Mouse (Mus musculus) ES-E14 (cell line): ENCODE measurements at regions not wholly inside any gene's neighbourhood (a gene's known extent, or its start where the extent isn't known, plus 50 kb on each side); places are given as distances from the start of the nearest gene placed in this dataset.
A peak's percentile ranks its signal among the peaks of the same experiment; 100 is the strongest.

Source experiments
- DNase-seq: peaks from one replicate; pipeline ENCODE4 v3.0.0-alpha.2; 2013; ENCODE audit warnings: low read depth, low spot score
- H3K27ac ChIP-seq: 2 replicates; pipeline ENCODE4 v1.5.1; 2012; ENCODE audit warnings: low read depth, mild to moderate bottlenecking, low read length, moderate library complexity, mixed read lengths; ENCODE audit not compliant: poor library complexity, insufficient read depth, severe bottlenecking
- H3K36me3 ChIP-seq: 2 replicates; pipeline ENCODE4 v1.6.1; 2012; ENCODE audit warnings: mild to moderate bottlenecking, low read length, moderate library complexity, mixed read lengths; ENCODE audit not compliant: control insufficient read depth, poor library complexity, insufficient read depth, severe bottlenecking
- H3K4me1 ChIP-seq, 2 experiments: fragments of 150-350 bp in 1 of 2; sonication (generic) in 1 of 2; 2 replicates each; pipeline ENCODE4 v1.6.1; 2012; ENCODE audit warnings: low read length in 2 of 2, mild to moderate bottlenecking in 1 of 2, mixed read lengths in 1 of 2; ENCODE audit not compliant: control insufficient read depth in 2 of 2, insufficient read depth in 2 of 2, poor library complexity in 1 of 2
- H3K4me3 ChIP-seq, 2 experiments: fragments of 150-350 bp in 1 of 2; sonication (generic) in 1 of 2; 2 replicates each; pipeline ENCODE4 v1.5.1; 2012; ENCODE audit warnings: low read length in 2 of 2, low read depth in 1 of 2, mild to moderate bottlenecking in 1 of 2, mixed read lengths in 1 of 2; ENCODE audit not compliant: insufficient read depth in 1 of 2, poor library complexity in 1 of 2, severe bottlenecking in 1 of 2
- H3K9ac ChIP-seq: 2 replicates; pipeline ENCODE4 v1.6.1; 2012; ENCODE audit warnings: low read depth, mild to moderate bottlenecking, low read length, mixed read lengths; ENCODE audit not compliant: poor library complexity, insufficient read depth, severe bottlenecking
- H3K9me3 ChIP-seq: fragments of 150-350 bp; sonication (generic); 2 replicates; pipeline ENCODE4 v1.6.1; 2012; ENCODE audit warnings: low read depth, mild to moderate bottlenecking, low read length; ENCODE audit not compliant: control insufficient read depth, insufficient read depth
- CHD2 ChIP-seq: IDR thresholded peaks from 2 replicates; pipeline ENCODE4 v1.6.1; 2014; ENCODE audit warnings: mild to moderate bottlenecking, low read depth, low read length, inconsistent platforms
- HCFC1 ChIP-seq: IDR thresholded peaks from 2 replicates; pipeline ENCODE4 v1.6.1; 2012; ENCODE audit warnings: low read length, inconsistent platforms, borderline replicate concordance; ENCODE audit not compliant: insufficient read depth
- MAFK ChIP-seq: IDR thresholded peaks from 2 replicates; pipeline ENCODE4 v1.6.1; 2014; ENCODE audit warnings: mild to moderate bottlenecking, low read depth, low read length, inconsistent platforms; ENCODE audit not compliant: insufficient read depth
- ZC3H11A ChIP-seq: IDR thresholded peaks from 2 replicates; pipeline ENCODE4 v1.6.1; 2012; ENCODE audit warnings: low read depth, mild to moderate bottlenecking, inconsistent platforms, low read length, borderline replicate concordance
- ZNF384 ChIP-seq: IDR thresholded peaks from 2 replicates; pipeline ENCODE4 v1.6.1; 2012; ENCODE audit warnings: low read depth, low read length, inconsistent platforms
- in situ Hi-C, 2 experiments: fragments of 600-800 bp; cut with MboI; formaldehyde crosslinking; loops; one replicate each; pipeline ENCODE4 v1.15.1; 2025; ENCODE audit warnings: low sequenced_read_pairs in 2 of 2, inconsistent platforms in 1 of 2; ENCODE audit not compliant: unreplicated experiment in 2 of 2

DNA sequence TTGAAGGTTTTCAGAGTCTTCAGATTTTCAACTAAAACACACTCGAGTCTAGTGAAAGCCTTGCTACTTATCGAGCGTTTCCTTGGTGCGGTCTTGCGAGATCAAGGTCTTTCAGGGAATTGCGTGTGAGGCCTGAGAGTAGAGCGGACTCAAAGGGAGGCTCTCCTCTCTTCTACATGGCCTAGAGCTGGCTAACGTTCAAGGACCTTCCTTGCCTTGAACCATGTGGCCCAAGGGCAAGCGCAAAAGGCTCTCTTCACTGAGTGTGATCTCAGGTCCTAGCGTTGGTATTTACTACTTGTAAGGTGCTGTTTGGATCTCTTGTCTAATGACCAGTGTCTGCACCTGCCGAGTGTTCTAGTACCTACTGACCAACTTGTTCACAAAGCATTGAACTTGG is 324.4 kb downstream of the Gm45692 start:
- TF ChIP-seq ZNF384: no peak
- TF ChIP-seq HCFC1: no peak
- TF ChIP-seq CHD2: no peak
- TF ChIP-seq ZC3H11A: no peak
- TF ChIP-seq MAFK: no peak
- Histone ChIP-seq H3K9me3 (no peaks in the 10 kb centered on the region), H3K4me3 (no peak overlapping the region), H3K4me1 (peaks cover 3% of the 10 kb centered on the region in 2 experiments), H3K27ac (no peak overlapping the region), H3K9ac (no peak overlapping the region), H3K36me3 (no peaks in the 10 kb centered on the region)
- in situ Hi-C loops: no loop called here
- DNase-seq: no peak

DNA sequence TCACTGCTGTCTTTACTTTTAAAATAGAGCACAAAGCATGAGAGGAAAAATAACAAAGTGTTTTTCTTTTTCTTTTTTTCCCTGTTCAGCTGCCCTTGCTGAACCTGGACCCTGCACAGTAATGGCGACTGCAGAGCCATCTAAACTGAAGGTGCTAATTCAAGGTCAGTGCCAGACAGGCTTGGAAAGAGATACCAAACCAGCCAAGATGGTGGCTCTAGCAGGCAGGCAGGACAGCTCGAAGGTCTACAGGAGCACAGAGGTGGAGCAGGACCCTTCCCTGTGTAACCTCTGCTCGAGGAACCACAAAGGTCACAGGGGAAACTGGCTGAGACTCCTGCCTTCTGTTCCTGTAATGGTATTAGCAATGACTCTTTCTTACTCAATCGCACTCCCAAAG is 326.7 kb downstream of the Gm45692 start:
- Histone ChIP-seq H3K9me3 (no peaks in the 10 kb centered on the region), H3K27ac (no peak overlapping the region), H3K36me3 (no peaks in the 10 kb centered on the region), H3K4me1 (peaks cover 3 to 4% of the 10 kb centered on the region in 2 experiments), H3K9ac (no peak overlapping the region), H3K4me3 (no peak overlapping the region)
- DNase-seq: no peak
- in situ Hi-C loops: no loop called here
- TF ChIP-seq MAFK (no peak), HCFC1 (no peak), ZNF384 (no peak), CHD2 (no peak), ZC3H11A (no peak)

DNA sequence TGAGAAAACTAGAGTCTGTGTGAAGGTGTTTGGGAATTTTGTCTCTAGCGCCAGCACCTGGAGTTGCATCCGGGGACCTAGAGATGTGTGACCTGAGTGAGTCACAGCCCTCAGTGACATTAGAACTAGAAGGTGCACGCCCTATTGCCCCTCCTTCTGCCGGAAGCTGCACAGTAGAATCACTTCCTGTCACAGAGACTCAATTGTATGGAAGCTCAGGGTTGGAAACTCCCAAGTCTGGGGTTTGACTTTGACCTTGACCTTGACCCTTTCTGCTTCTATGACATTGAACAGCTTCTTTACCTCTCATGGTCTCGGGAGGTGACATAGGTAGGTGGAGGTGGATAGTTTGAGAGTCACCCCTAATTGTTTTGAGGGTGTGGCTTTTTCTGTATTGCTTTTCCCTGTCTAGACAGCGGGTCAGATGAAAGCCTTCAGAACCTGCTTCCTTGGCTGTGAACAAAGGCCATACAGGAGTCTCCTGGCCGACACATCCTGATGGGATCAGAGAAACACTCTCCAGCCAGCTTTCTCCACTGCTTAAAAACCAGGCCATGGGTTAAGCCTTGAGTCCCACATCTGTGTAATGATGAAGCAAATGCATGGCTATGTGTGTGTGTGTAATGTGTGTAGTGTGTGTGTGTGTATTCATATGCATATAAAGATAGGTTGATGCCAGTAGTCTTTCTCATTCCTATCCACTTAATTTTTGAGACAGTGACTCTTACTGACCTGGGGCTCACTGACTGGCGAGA is 328.7 kb downstream of the Gm45692 start:
- H3K4me1 ChIP-seq: peaks cover 3 to 4% of the 10 kb centered on the region in 2 experiments
- peak; percentile 73 for DNase-seq
- no peak overlapping the region for H3K27ac ChIP-seq
- in situ Hi-C loops: no loop called here
- no peak overlapping the region for H3K9ac ChIP-seq
- H3K4me3 ChIP-seq: no peak overlapping the region
- no peaks in the 10 kb centered on the region for H3K9me3 ChIP-seq
- TF ChIP-seq HCFC1 (no peak), ZC3H11A (no peak), CHD2 (0 out of 2 replicates have a peak, but pooled peaks have one; percentile 33)
- H3K36me3 ChIP-seq: no peaks in the 10 kb centered on the region

DNA sequence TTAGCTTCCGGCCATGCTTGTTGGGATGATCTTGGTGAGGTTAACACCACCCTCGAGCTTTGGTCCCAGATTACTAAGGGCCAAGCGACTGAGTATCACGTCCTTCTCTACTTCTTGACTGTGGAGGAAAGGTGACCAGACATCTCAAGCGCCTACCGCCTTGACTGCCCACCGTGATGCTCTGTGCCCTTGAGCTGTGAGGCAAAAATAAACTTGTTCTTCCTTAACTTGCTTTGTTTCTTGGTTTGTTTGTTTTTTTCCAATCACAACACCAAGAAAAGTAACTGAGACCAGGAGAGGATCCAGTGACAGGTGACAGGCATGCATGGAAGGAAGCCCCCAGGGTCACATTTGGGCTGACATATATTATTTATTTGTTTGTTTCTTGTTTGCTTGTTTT is 330.0 kb downstream of the Gm45692 start:
- H3K36me3 ChIP-seq: no peaks in the 10 kb centered on the region
- H3K27ac ChIP-seq: no peak overlapping the region
- H3K4me3 ChIP-seq: no peak overlapping the region
- in situ Hi-C loops: no loop called here
- TF ChIP-seq CHD2 (no peak), ZC3H11A (no peak), HCFC1 (no peak), MAFK (no peak), ZNF384 (no peak)
- no peak overlapping the region for H3K9ac ChIP-seq
- H3K9me3 ChIP-seq: no peaks in the 10 kb centered on the region
- DNase-seq: no peak
- peaks cover 3 to 4% of the 10 kb centered on the region in 2 experiments for H3K4me1 ChIP-seq

DNA sequence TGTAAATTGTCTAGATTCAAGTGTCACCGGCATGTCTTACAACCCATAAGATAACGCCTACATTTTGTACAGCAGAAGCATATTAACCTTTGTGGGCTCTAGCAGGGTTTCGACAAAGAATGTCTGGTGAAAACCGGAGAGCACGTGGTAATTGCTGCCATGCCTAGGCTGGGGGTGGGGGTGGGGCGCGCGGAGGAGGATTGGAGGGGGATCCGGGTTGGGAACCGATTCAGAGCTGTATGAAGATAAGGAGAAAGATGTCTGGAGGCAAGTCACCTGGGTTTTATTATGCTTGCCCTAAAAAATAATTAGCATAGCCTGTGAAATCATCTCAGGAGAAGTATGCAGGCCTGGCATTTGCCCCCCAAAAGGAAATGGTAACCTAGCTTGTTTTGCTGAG is 331.2 kb downstream of the Gm45692 start:
- no peak overlapping the region for H3K9ac ChIP-seq
- peaks cover 3 to 4% of the 10 kb centered on the region in 2 experiments for H3K4me1 ChIP-seq
- DNase-seq: no peak
- no peak overlapping the region for H3K4me3 ChIP-seq
- in situ Hi-C loops: no loop called here
- no peaks in the 10 kb centered on the region for H3K36me3 ChIP-seq
- no peak for TF ChIP-seq ZNF384
- no peak for TF ChIP-seq MAFK
- TF ChIP-seq CHD2: no peak
- TF ChIP-seq HCFC1: no peak
- TF ChIP-seq ZC3H11A: no peak
- H3K9me3 ChIP-seq: no peaks in the 10 kb centered on the region
- no peak overlapping the region for H3K27ac ChIP-seq
